ENCODE assay signal across 27 mouse cellular contexts in the genomic region with DNA sequence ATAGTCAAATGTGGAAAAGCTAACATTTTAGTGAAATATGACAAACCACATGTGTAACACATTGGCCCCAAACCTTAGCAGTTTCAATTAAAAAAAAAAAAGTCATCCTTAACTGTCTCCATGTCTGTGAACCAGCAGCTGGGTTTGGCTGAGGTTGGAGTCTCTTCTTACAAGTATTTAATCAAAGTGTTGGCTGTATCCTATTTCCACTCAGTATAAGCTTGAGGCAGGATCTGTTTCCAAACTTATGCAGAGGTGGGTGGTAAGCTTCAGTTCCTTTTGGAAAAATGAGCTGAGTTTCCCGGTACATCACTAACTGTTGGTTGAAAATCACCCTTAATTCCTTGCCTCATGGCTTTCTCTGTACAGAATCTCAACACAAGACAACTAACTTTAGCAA.
DNase-seq lines count a peak whose midpoint lies in the region; ATAC-seq and TF ChIP-seq lines count a peak whose summit lies in the region.
"Had no signal": no experiment of that assay in that cellular context is flagged by ENCODE, and none has a peak within 500 bp of the region (broad histone marks: within the 10 kb centered on the region; RNA-seq: fewer than 3 reads in every experiment).

No protein-coding gene starts in this region.

- TF ChIP-seq CTCF in kidney, adult 2 months (conservative IDR thresholded peaks at IDR 0.05; ENCODE audit: insufficient read depth, insufficient read length, low read depth, low read length): no peak

- no peak for DNase-seq in frontal cortex, postnatal 14 days (ENCODE audit: low spot score in 2 of 2)
- DNase-seq in kidney, adult 2 months: no peak
- peak; percentile 13 for DNase-seq in left cerebral cortex, adult 11 months (ENCODE audit: low spot score)
- no peak for DNase-seq in left cerebral cortex, postnatal 4 days
- no peak for DNase-seq in spleen, adult 12 weeks (ENCODE audit: low spot score)
- DNase-seq: adrenal gland, postnatal 10 days; adrenal gland, postnatal 36 days; B cell, adult 2 months; cerebellum, adult 11 months; cerebellum, adult 2 months; cerebellum, adult 9-11 months; cerebellum, postnatal 25 days; gastrocnemius, adult 2 months; gastrocnemius, postnatal 14 days; heart, adult 11 months had no signal

- ATAC-seq in frontal cortex, adult (ENCODE audit: low TSS enrichment): peak; percentile 97
- ATAC-seq in kidney, embryonic 15.5 days (replicated peaks; ENCODE audit: low FRiP score): peak; percentile 62; the same call in 1 of the 2 replicates
- ATAC-seq: forebrain, embryonic 13.5 days; forebrain, embryonic 16.5 days; Patski had no signal

- no peak overlapping the region for H3K4me2 ChIP-seq in kidney, embryonic 15.5 days
- H3K4me2 ChIP-seq: embryonic facial prominence, embryonic 13.5 days; forebrain, embryonic 13.5 days; heart, embryonic 11.5 days; hindbrain, embryonic 12.5 days; hindbrain, embryonic 15.5 days had no signal

- no peaks in the 10 kb centered on the region for H3K9me3 ChIP-seq in kidney, embryonic 15.5 days (replicated peaks)
- H3K9me3 ChIP-seq: embryonic facial prominence, embryonic 13.5 days; forebrain, embryonic 10.5 days; forebrain, embryonic 13.5 days; G1E; hindbrain, embryonic 12.5 days; hindbrain, embryonic 15.5 days had no signal

- no peaks in the 10 kb centered on the region for H3K36me3 ChIP-seq in kidney, embryonic 15.5 days
- no peaks in the 10 kb centered on the region for H3K36me3 ChIP-seq in kidney, adult 2 months (ENCODE audit: control insufficient read depth, insufficient read depth, low read length)
- H3K36me3 ChIP-seq: embryonic facial prominence, embryonic 13.5 days; forebrain, embryonic 10.5 days; G1E; hindbrain, embryonic 12.5 days; hindbrain, embryonic 15.5 days had no signal

- H3K27ac ChIP-seq in kidney, embryonic 15.5 days: no peak overlapping the region
- H3K27ac ChIP-seq in kidney, adult 2 months (ENCODE audit: insufficient read depth, low read depth, low read length): no peak overlapping the region
- H3K27ac ChIP-seq: embryonic facial prominence, embryonic 13.5 days; forebrain, embryonic 10.5 days; forebrain, embryonic 13.5 days; gastrocnemius, adult 2 months; hindbrain, embryonic 12.5 days; hindbrain, embryonic 15.5 days had no signal

- H3K27me3 ChIP-seq in kidney, embryonic 15.5 days: no peaks in the 10 kb centered on the region
- no peaks in the 10 kb centered on the region for H3K27me3 ChIP-seq in kidney, adult 2 months (replicated peaks; ENCODE audit: control insufficient read depth, insufficient read depth, low read length)
- H3K27me3 ChIP-seq: CH12.LX; embryonic facial prominence, embryonic 13.5 days; forebrain, embryonic 13.5 days; hindbrain, embryonic 12.5 days; hindbrain, embryonic 15.5 days; Patski had no signal

- H3K9ac ChIP-seq in kidney, embryonic 15.5 days: no peak overlapping the region
- H3K9ac ChIP-seq: embryonic facial prominence, embryonic 13.5 days; forebrain, embryonic 13.5 days; hindbrain, embryonic 12.5 days; hindbrain, embryonic 15.5 days had no signal

- WGBS in kidney, embryonic 15.5 days: 56% methylated on average over 1 of the region's 1 CpGs
- WGBS in kidney, adult 2 months: 32% methylated on average over 1 of the region's 1 CpGs

- intact Hi-C loops in left cerebral cortex, postnatal 4 days (cut with DNase I): no loop called here

- H3K4me1 ChIP-seq in kidney, embryonic 15.5 days: no peaks in the 10 kb centered on the region
- no peaks in the 10 kb centered on the region for H3K4me1 ChIP-seq in kidney, adult 2 months (ENCODE audit: control insufficient read depth, insufficient read depth, low read length)
- H3K4me1 ChIP-seq: embryonic facial prominence, embryonic 13.5 days; forebrain, embryonic 10.5 days; forebrain, embryonic 13.5 days; hindbrain, embryonic 12.5 days; hindbrain, embryonic 15.5 days had no signal

- TF ChIP-seq POLR2A in kidney, adult 2 months (IDR thresholded peaks at IDR 0.05; ENCODE audit: low read depth, low read length): no peak

- no peak overlapping the region for H3K4me3 ChIP-seq in kidney, embryonic 15.5 days (replicated peaks)
- no peak overlapping the region for H3K4me3 ChIP-seq in kidney, adult 2 months (ENCODE audit: insufficient read depth, low read depth, low read length)
- H3K4me3 ChIP-seq: embryonic facial prominence, embryonic 13.5 days; forebrain, embryonic 10.5 days; forebrain, embryonic 13.5 days; gastrocnemius, adult 2 months; hindbrain, embryonic 12.5 days; hindbrain, embryonic 15.5 days had no signal
